Mouse (Mus musculus): ENCODE measurements around the gene Carmil1. TPM values are rescaled to one million over a fixed set of nuclear protein-coding genes. Genes with fewer than 3 reads are reported as not detected.

Carmil1 gene
- polyA plus RNA-seq, 1 experiment from 2014 or later = 5.5 TPM

GRCm38 (mm10) chr13:24236736-24237135 lies 43.9 kb downstream of the Carmil1 start:
- peaks cover 4% of the 10 kb centered on the region; the same call in 1 of the 2 replicates for H3K4me1 ChIP-seq (replicated peaks)
- H3K4me2 ChIP-seq = no peak overlapping the region
- H3K27ac ChIP-seq = no peak overlapping the region
- no peak for ATAC-seq (ENCODE audit: low read depth)
- H3K9me3 ChIP-seq (replicated peaks) = no peaks in the 10 kb centered on the region
- DNase-seq = no peak
- 69% methylated on average over 4 of the region's 4 CpGs for WGBS (ENCODE audit: insufficient replicate concordance)
- H3K4me3 ChIP-seq (replicated peaks) = no peak overlapping the region
- H3K9ac ChIP-seq = no peak overlapping the region
- no peaks in the 10 kb centered on the region for H3K36me3 ChIP-seq
- H3K27me3 ChIP-seq = no peaks in the 10 kb centered on the region; the same call in 1 of the 2 replicates

DNA sequence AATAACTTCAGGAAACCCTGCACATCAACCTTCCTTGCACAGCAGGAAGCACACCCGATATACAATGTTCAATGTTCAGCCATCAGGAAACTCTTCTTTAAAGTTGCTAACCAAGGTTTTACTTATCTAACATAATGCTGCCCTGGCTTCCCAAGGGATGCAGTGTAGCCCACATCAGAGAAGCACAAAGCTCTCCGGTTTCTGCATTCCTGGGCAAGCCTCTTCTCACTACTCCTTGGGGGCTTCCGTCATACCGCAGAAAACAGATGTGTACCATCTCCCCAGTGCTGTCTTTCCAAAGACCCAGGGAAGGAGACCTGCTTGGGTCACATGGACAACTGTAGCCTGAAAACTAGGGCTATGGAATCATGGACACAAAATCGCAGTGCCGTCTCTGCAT lies 47.8 kb downstream of the Carmil1 start:
- Histone ChIP-seq H3K36me3 (no peaks in the 10 kb centered on the region), H3K27ac (no peak overlapping the region), H3K4me3 (replicated peaks) (no peak overlapping the region), H3K9me3 (replicated peaks) (no peaks in the 10 kb centered on the region), H3K27me3 (no peaks in the 10 kb centered on the region), H3K4me1 (replicated peaks) (no peaks in the 10 kb centered on the region), H3K9ac (no peak overlapping the region), H3K4me2 (no peak overlapping the region)
- WGBS (ENCODE audit: insufficient replicate concordance) = 52% methylated on average over 6 of the region's 6 CpGs
- DNase-seq = no peak
- ATAC-seq (ENCODE audit: low read depth) = no peak

- no peaks in the 10 kb centered on the region for H3K4me1 ChIP-seq (replicated peaks)
- H3K36me3 ChIP-seq = no peaks in the 10 kb centered on the region
- DNase-seq = no peak
- H3K4me2 ChIP-seq = no peak overlapping the region
- WGBS (ENCODE audit: insufficient replicate concordance) = 77% methylated on average over 10 of the region's 10 CpGs
- ATAC-seq (ENCODE audit: low read depth) = no peak
- no peak overlapping the region for H3K27ac ChIP-seq
- no peaks in the 10 kb centered on the region for H3K9me3 ChIP-seq (replicated peaks)
- H3K4me3 ChIP-seq (replicated peaks) = no peak overlapping the region
- no peak overlapping the region for H3K9ac ChIP-seq
- no peaks in the 10 kb centered on the region for H3K27me3 ChIP-seq
These were observed 48.7 kb downstream of the Carmil1 start for GRCm38 (mm10) chr13:24231746-24232483.

DNA sequence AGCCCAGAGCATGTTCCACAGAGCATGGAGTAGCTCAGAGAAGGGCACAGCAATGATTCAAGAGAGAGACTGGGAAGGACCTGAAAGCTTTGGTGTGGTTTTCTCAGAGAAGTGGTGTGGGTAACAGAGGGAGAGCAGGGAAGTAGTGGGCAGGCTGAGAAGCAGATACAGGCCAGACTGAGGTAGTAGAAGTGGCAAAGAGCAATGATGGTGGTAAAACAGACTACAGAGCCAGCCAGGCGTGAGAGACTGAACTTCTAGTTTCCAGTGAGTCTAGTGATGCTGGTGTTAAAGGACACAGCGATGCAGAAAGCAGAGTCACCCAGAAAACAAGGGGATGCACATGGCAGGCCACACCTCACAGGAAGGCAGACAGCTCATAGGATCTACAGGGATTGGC lies 49.4 kb downstream of the Carmil1 start:
- no peaks in the 10 kb centered on the region for H3K36me3 ChIP-seq
- DNase-seq (no peak), ATAC-seq (ENCODE audit: low read depth) (no peak)
- no peak overlapping the region for H3K4me2 ChIP-seq
- H3K27ac ChIP-seq = no peak overlapping the region
- H3K4me3 ChIP-seq (replicated peaks) = no peak overlapping the region
- 0 out of 2 replicates have a peak, but pooled peaks cover 4% of the 10 kb centered on the region for H3K9me3 ChIP-seq (replicated peaks)
- H3K4me1 ChIP-seq (replicated peaks) = no peaks in the 10 kb centered on the region
- H3K9ac ChIP-seq = no peak overlapping the region
- 73% methylated on average over 2 of the region's 2 CpGs for WGBS (ENCODE audit: insufficient replicate concordance)
- no peaks in the 10 kb centered on the region for H3K27me3 ChIP-seq

- no peak overlapping the region for H3K9ac ChIP-seq
These were observed 50.0 kb downstream of the Carmil1 start for GRCm38 (mm10) chr13:24230541-24231095.

DNA sequence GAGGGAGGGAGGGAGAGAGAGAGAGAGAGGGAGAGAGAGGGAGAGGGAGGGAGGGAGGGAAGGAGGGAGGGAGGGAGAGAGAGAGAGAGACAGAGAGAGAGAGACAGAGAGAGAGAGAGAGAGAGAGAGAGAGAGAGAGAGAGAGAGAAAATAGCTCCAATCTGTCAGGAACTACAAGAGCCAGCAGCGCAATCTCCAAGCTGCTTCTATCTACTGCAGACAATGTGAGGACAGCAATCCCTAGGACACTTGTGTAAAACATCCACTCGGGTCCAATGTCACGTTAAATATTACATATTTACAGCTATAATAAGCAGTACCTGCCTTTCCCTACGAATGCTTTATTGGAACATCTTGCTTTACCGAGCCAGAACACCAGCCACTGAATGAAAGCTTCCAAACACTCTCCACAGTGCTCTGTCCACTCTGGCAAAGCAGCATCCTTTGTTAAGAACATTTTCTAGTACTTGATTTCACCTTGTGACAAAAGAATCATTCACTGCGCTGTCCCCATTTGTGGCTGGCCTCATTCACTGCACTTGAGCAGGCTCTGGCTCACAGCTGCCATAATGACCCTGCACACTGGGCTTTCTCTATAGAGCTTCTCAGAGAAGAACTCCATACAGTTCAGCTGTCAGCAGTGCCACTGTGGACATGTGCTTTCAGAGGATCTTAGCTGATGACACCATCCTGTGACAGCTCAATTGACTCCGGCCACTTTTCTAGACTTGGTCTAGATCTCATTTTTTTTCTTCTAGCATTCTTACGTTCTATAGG lies 57.0 kb downstream of the Carmil1 start:
- no peak overlapping the region for H3K9ac ChIP-seq

More at GRCm38 (mm10) chr13:24230541-24231095, 50.0 kb downstream of the Carmil1 start:
- H3K4me3 ChIP-seq (replicated peaks) = no peak overlapping the region
- no peak overlapping the region for H3K27ac ChIP-seq
- no peaks in the 10 kb centered on the region for H3K27me3 ChIP-seq
- no peak for ATAC-seq (ENCODE audit: low read depth)
- no peak for DNase-seq
- H3K4me1 ChIP-seq (replicated peaks) = no peaks in the 10 kb centered on the region
- H3K36me3 ChIP-seq = no peaks in the 10 kb centered on the region
- 0 out of 2 replicates have a peak, but pooled peaks cover 4% of the 10 kb centered on the region for H3K9me3 ChIP-seq (replicated peaks)
- 59% methylated on average over 4 of the region's 4 CpGs for WGBS (ENCODE audit: insufficient replicate concordance)
- no peak overlapping the region for H3K4me2 ChIP-seq

DNA sequence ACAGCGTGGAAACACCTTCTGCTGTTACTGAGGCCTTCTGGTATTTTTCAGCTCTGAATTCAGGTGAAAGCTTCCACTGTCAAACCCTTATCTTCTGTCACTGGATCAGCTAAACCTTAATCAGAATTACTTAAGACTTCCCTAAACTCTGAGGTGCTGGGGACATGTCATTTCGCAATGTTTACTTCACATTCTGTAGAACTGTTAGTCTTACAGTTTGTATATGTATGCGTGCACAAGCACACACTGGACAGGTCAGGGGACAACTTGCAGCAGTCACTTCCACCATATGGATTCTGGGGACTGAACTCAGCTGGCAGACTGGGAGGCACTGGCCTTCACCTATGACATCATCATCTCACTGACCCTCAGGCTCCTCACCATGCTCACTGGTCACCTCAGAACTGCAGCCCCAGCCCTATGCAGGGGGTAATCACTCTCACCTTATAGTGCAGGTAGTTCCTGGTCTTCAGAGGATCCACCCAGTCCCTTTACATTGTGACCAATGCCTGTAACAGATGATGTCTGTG lies 60.1 kb downstream of the Carmil1 start:
- no peak for ATAC-seq (ENCODE audit: low read depth)
- Histone ChIP-seq H3K36me3 (no peaks in the 10 kb centered on the region), H3K9me3 (replicated peaks) (no peaks in the 10 kb centered on the region), H3K4me1 (replicated peaks) (peaks cover 8% of the 10 kb centered on the region; the same call in 1 of the 2 replicates), H3K4me2 (no peak overlapping the region), H3K27me3 (no peaks in the 10 kb centered on the region; the same call in 1 of the 2 replicates), H3K4me3 (replicated peaks) (no peak overlapping the region), H3K9ac (no peak overlapping the region), H3K27ac (no peak overlapping the region)
- WGBS (ENCODE audit: insufficient replicate concordance) = 69% methylated on average over 3 of the region's 3 CpGs
- no peak for DNase-seq

More for the DNA sequence above, 57.0 kb downstream of the Carmil1 start:
- DNase-seq (no peak), ATAC-seq (ENCODE audit: low read depth) (no peak)
- no peak overlapping the region for H3K4me2 ChIP-seq
- no peaks in the 10 kb centered on the region for H3K36me3 ChIP-seq
- no peak overlapping the region for H3K27ac ChIP-seq
- WGBS (ENCODE audit: insufficient replicate concordance) = 68% methylated on average over 8 of the region's 8 CpGs
- peaks cover 3% of the 10 kb centered on the region; the same call in 1 of the 2 replicates for H3K4me1 ChIP-seq (replicated peaks)
- no peak overlapping the region for H3K4me3 ChIP-seq (replicated peaks)
- H3K9me3 ChIP-seq (replicated peaks) = 0 out of 2 replicates have a peak, but pooled peaks cover 4% of the 10 kb centered on the region
- H3K27me3 ChIP-seq = no peaks in the 10 kb centered on the region

DNA sequence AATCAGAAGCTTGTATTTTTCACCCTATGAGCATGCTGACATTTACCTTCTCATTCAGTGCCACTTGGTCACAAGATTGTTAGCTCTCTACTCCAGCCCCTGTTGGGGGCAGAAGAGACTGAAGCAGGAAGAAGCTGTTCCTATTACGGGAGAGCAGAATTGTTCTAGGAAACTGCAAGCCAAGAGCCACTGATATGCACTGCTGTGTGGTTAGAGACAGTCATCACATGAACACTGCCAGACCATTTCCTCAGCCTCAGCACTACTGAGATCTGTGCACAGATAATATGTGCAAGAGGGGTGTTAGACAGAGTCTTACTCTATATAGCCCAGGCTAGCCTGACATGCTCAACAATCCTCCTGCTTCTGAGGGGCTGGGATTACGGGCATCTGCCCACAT lies 69.4 kb downstream of the Carmil1 start:
- Histone ChIP-seq H3K4me2 (no peak overlapping the region), H3K27me3 (no peaks in the 10 kb centered on the region), H3K27ac (no peak overlapping the region), H3K36me3 (no peaks in the 10 kb centered on the region), H3K4me1 (replicated peaks) (0 out of 2 replicates have a peak, but pooled peaks cover 2% of the 10 kb centered on the region), H3K9ac (no peak overlapping the region), H3K9me3 (replicated peaks) (no peaks in the 10 kb centered on the region), H3K4me3 (replicated peaks) (no peak overlapping the region)
- no peak for ATAC-seq (ENCODE audit: low read depth)
- DNase-seq = no peak
- WGBS (ENCODE audit: insufficient replicate concordance) = 42% methylated on average over 2 of the region's 2 CpGs

GRCm38 (mm10) chr13:24206097-24206496 lies 74.5 kb downstream of the Carmil1 start:
- no peak for DNase-seq
- WGBS (ENCODE audit: insufficient replicate concordance) = 70% methylated on average over 6 of the region's 6 CpGs
- no peak overlapping the region for H3K4me3 ChIP-seq (replicated peaks)
- no peak for ATAC-seq (ENCODE audit: low read depth)
- H3K4me2 ChIP-seq = no peak overlapping the region
- no peak overlapping the region for H3K9ac ChIP-seq
- H3K9me3 ChIP-seq (replicated peaks) = no peaks in the 10 kb centered on the region
- no peaks in the 10 kb centered on the region for H3K36me3 ChIP-seq
- H3K27me3 ChIP-seq = no peaks in the 10 kb centered on the region
- 0 out of 2 replicates have a peak, but pooled peaks cover 5% of the 10 kb centered on the region for H3K4me1 ChIP-seq (replicated peaks)
- H3K27ac ChIP-seq = no peak overlapping the region

DNA sequence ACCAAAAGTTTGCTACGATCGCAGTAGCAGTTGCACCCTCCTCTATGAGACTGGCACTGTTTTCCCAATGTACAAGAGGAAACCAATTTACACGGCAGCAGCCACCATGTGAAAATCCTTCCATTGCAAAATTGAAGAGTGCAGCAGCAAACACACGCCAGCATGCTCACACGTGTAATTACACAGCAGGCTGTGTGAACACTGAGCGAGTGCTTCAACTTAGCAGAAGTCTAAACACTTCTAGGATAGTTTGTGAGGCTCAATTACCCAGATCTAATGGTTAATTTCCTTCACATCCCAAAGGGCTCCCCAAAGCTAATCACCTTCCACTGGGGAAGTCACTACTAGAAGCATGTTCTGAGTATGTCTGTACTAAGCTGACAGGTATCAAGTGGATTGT lies 78.3 kb downstream of the Carmil1 start:
- no peaks in the 10 kb centered on the region for H3K27me3 ChIP-seq
- no peak overlapping the region for H3K9ac ChIP-seq
- no peak for ATAC-seq (ENCODE audit: low read depth)
- peaks cover 3% of the 10 kb centered on the region; the same call in 1 of the 2 replicates for H3K4me1 ChIP-seq (replicated peaks)
- no peak overlapping the region for H3K4me3 ChIP-seq (replicated peaks)
- H3K36me3 ChIP-seq = no peaks in the 10 kb centered on the region
- 74% methylated on average over 6 of the region's 6 CpGs for WGBS (ENCODE audit: insufficient replicate concordance)
- H3K4me2 ChIP-seq = no peak overlapping the region
- H3K27ac ChIP-seq = no peak overlapping the region
- DNase-seq = no peak
- no peaks in the 10 kb centered on the region for H3K9me3 ChIP-seq (replicated peaks)
